Mouse (Mus musculus) neural tube, embryonic 15.5 days (tissue): ENCODE data around the gene Sowaha. TPM values are rescaled to one million over a fixed set of nuclear protein-coding genes. Genes with fewer than 3 reads are reported as not detected.

Source experiments
- ATAC-seq: fragments of 200-750 bp; cut with Nextera tagmentation; 2 replicates; pipeline ENCODE4 v1.8.0; 2017; ENCODE audit warnings: mild to moderate bottlenecking, moderate TSS enrichment, moderate library complexity; ENCODE audit not compliant: low FRiP score
- H3K27ac ChIP-seq: fragments of 300-500 bp; sonication (generic); replicated peaks from 2 replicates; pipeline ENCODE4 v1.5.1; 2015; ENCODE audit warnings: mild to moderate bottlenecking, inconsistent platforms
- H3K27me3 ChIP-seq: fragments of 300-500 bp; sonication (generic); replicated peaks from 2 replicates; pipeline ENCODE4 v1.6.1; 2015; ENCODE audit warnings: inconsistent platforms
- H3K36me3 ChIP-seq: fragments of 300-500 bp; sonication (generic); 2 replicates; pipeline ENCODE4 v1.6.1; 2015; ENCODE audit warnings: inconsistent platforms
- H3K4me1 ChIP-seq: fragments of 300-500 bp; sonication (generic); 2 replicates; pipeline ENCODE4 v1.6.1; 2015; ENCODE audit warnings: inconsistent platforms
- H3K4me2 ChIP-seq: fragments of 300-500 bp; sonication (generic); 2 replicates; pipeline ENCODE4 v1.6.1; 2015; ENCODE audit warnings: inconsistent platforms, mild to moderate bottlenecking, moderate library complexity
- H3K4me3 ChIP-seq: fragments of 300-500 bp; sonication (generic); replicated peaks from 2 replicates; pipeline ENCODE4 v1.5.1; 2015; ENCODE audit warnings: mild to moderate bottlenecking, inconsistent platforms
- H3K9ac ChIP-seq: fragments of 300-500 bp; sonication (generic); replicated peaks from 2 replicates; pipeline ENCODE4 v1.6.1; 2015; ENCODE audit warnings: mild to moderate bottlenecking, inconsistent platforms
- H3K9me3 ChIP-seq: fragments of 300-500 bp; sonication (generic); replicated peaks from 2 replicates; pipeline ENCODE4 v1.6.1; 2016; ENCODE audit warnings: inconsistent platforms
- WGBS: fragments of 180-500 bp; shearing (Covaris S2); methylation state at CpG from one replicate; pipeline ENCODE4 v1.1.7; 2015; ENCODE audit warnings: mixed read lengths; 5-methylcytosine and 5-hydroxymethylcytosine counted together
- polyA plus RNA-seq: library from polyadenylated mRNA; unstranded; fragments of >200 nt; fragmentation: Nextera tagmentation; extraction: Ambion mirVana; gene quantifications from 2 replicates; pipeline ENCODE4 v1.2.1, GENCODE M21; 2015

Gene Sowaha
- polyA plus RNA-seq: 1.4 and 1.6 TPM in 2 replicates

DNA sequence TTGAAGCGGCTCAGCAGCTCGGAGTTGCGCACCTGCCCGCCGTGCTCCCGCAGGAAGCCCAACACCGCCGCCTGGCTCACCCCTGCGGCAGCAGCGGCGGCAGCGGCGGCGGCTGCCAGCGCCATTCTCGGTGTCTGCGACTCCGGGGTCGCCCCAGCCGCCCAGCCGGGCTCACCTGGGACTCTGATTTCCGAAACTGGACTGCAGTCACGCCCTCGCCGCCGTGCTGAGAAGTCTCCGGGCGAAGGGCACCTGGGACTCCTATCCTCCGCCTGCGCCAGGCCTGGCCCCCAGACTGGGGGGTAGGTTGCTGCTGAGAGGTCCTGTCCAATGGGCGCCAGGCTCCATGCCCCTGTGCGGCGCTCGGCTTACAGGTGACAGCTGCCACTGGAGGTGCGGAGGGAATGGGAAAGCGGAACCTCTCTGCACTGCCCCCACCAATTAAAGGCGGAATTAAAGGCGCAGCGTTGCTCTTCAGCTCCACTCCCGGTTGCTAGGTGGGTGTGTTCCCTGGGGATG is at the start of gene Sowaha, which contains the start of gene Gm9945:
Sowaha (minus strand) TSS at position 492 of the 519 bp plus-strand sequence.
Gm9945 (plus strand) TSS at position 384 of the 519 bp plus-strand sequence.
- Histone ChIP-seq H3K36me3 (no peaks in the 10 kb centered on the region), H3K27ac (no peak within 1 kb of the TSS), H3K4me1 (peaks cover 27% of the 10 kb centered on the region), H3K4me3 (peak within 1 kb of the TSS; percentile 53), H3K9ac (peak within 1 kb of the TSS; percentile 43), H3K4me2 (peak within 1 kb of the TSS; percentile 83), H3K27me3 (peaks cover 52% of the 10 kb centered on the region), H3K9me3 (no peaks in the 10 kb centered on the region)
- peak; percentile 78 for ATAC-seq
- 2% methylated on average over 39 of the region's 40 CpGs for WGBS

DNA sequence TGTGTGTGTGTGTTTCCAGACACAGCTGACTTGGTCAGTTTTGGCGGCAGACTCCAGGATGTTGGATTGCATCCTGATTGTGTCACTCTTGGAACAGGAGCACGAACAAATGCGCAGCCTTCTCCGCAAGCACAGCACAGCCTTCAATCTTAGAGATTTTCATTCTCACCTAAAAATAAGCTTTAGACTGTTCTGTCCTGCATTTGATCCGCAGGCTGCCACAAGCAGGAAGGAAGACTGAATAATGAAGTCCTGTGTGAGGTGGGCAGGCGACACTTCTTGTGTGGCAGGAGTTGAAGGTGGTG is 49.1 kb upstream of the Sowaha start:
- ATAC-seq: no peak
- Histone ChIP-seq H3K9me3 (no peaks in the 10 kb centered on the region), H3K27me3 (no peaks in the 10 kb centered on the region), H3K36me3 (peaks cover 8% of the 10 kb centered on the region), H3K4me3 (no peak overlapping the region), H3K4me1 (peaks cover 19% of the 10 kb centered on the region), H3K27ac (no peak overlapping the region), H3K9ac (no peak overlapping the region), H3K4me2 (no peak overlapping the region)
- 62% methylated on average over 6 of the region's 6 CpGs for WGBS

DNA sequence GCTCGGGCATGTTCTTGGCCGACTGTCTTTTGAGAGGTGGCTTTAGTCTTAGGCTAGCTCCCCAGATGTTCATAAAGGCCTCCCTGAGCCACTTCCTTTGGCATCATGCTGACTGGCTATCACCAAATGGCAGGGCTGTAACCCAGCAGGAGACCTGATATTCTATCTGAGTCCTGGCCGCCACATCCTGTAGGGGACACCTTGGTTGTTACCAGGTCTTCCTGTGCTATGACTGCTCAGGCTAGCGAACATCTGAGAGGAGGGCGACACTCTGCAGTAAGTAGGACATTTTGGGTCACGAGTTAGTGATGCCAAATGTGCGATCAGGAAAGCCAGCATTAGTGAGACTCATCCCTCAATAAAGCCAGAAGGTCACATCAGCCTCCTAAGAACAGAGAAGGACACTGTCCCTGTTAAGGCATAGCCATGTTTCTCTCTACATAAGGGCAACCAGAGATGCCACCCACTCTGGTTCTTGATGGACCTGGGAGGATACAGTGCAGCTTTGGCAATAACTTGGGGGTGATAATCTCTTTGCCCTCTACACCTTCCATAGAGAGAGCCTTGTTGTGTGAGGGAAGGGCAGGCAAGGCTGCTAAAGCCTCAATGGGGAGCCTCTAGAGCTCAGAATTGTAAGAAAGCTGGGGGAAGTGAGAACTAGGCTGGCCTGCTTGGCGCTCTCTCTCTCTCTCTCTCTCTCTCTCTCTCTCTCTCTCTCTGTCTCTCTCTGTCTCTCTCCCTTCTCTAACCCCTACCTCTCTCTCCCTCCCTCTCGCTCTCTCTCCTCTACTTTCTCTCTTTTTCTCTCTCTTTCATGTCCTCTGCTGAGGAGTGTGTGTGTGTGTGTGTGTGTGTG is 48.6 kb upstream of the Sowaha start:
- no peak overlapping the region for H3K9ac ChIP-seq
- WGBS: 74% methylated on average over 9 of the region's 9 CpGs
- no peaks in the 10 kb centered on the region for H3K9me3 ChIP-seq
- peaks cover 23% of the 10 kb centered on the region for H3K4me1 ChIP-seq
- no peak overlapping the region for H3K4me2 ChIP-seq
- no peaks in the 10 kb centered on the region for H3K27me3 ChIP-seq
- peaks cover 3% of the 10 kb centered on the region for H3K36me3 ChIP-seq
- no peak overlapping the region for H3K4me3 ChIP-seq
- H3K27ac ChIP-seq: no peak overlapping the region
- no peak for ATAC-seq

DNA sequence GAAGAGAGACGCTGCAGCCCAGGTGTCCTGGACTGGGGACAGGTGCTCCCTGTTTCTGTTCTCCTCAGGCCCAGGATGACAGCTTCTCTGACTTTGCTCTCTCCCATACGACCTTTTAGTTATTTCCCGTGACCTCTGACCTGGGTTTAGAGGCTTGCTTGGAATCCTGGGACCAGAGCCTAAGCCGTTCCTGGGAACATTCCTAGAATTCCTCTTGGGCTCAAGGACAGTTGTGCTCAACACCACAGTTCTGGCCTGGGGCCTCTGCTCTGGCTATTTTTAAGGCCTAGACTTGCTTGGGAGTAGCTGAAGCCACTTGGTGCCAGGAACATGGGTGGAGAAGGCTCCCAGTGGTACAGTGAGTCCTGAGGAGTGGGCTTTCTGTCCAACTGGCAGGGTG is 45.4 kb upstream of the Sowaha start:
- Histone ChIP-seq H3K27ac (no peak overlapping the region), H3K9me3 (no peaks in the 10 kb centered on the region), H3K4me2 (no peak overlapping the region), H3K27me3 (no peaks in the 10 kb centered on the region), H3K9ac (no peak overlapping the region), H3K36me3 (no peaks in the 10 kb centered on the region), H3K4me3 (no peak overlapping the region), H3K4me1 (peaks cover 52% of the 10 kb centered on the region)
- ATAC-seq: no peak
- WGBS: 65% methylated on average over 4 of the region's 4 CpGs

DNA sequence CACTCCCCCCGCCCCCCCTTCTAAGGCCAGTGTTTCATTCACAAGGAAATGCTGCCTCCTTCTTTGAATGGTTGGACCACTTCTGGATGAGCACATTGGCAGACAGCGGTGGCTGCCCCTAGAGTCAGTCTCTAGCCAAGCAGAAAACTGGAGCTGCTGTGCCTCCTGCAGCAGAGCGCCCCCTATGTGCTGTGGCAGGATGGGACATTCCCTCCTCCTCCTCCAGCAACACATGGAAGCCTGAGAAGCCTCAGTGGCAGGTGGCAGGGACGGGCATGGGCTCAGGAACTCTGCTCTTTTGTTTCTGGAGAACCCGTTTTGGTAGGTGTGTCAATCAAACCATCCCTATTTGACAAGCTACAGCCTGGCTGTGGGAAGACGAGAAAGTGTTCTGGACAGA is 44.8 kb upstream of the Sowaha start:
- 82% methylated on average over 6 of the region's 6 CpGs for WGBS
- Histone ChIP-seq H3K4me1 (peaks cover 57% of the 10 kb centered on the region), H3K4me2 (no peak overlapping the region), H3K36me3 (no peaks in the 10 kb centered on the region), H3K4me3 (no peak overlapping the region), H3K9ac (no peak overlapping the region), H3K9me3 (no peaks in the 10 kb centered on the region), H3K27ac (no peak overlapping the region), H3K27me3 (no peaks in the 10 kb centered on the region)
- ATAC-seq: no peak

DNA sequence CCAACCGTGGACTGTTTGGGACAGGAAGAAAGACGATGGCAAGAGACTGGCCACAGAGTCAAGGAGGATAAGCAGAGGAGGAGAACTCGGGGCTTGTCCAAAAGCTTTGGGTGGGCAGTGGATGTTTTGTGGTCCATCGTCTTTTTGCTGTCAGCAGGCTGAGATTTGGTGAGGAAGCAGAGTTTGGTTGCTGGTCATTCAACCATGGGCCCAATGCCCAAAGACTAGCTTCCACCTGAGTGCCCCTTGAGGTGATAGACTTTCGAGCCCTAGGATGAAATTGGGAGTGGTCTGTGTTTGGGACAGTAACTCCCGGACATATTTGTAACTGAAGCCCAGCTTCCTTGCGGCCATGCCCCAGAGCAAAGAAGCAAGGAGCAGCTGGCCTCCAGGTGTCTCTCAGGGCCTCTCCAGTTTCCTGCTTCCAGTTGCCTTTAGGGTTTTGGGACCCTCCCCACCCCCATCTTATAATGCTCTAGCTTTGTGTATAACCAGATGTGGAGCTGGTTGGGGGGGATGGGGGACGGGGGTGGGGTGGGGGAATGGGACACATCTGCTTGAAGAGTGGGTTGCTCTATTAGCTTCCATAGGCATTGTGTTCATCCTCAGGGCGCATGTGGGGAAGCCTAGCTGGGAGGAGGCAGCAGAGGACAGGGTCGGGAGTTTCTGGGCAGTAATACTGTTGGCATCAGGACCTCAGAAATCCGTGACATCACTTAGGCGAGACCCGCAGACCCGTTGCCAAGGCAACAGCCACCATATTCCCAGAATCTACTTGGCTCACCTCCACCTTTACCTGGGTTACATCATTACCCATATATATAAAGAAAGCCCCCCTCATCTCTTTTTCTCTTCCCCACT is 43.7 kb upstream of the Sowaha start:
- H3K4me2 ChIP-seq: no peak overlapping the region
- no peak overlapping the region for H3K27ac ChIP-seq
- H3K9ac ChIP-seq: no peak overlapping the region
- H3K27me3 ChIP-seq: no peaks in the 10 kb centered on the region
- peaks cover 55% of the 10 kb centered on the region for H3K4me1 ChIP-seq
- 83% methylated on average over 14 of the region's 14 CpGs for WGBS
- no peaks in the 10 kb centered on the region for H3K9me3 ChIP-seq
- no peak for ATAC-seq
- no peak overlapping the region for H3K4me3 ChIP-seq
- no peaks in the 10 kb centered on the region for H3K36me3 ChIP-seq

DNA sequence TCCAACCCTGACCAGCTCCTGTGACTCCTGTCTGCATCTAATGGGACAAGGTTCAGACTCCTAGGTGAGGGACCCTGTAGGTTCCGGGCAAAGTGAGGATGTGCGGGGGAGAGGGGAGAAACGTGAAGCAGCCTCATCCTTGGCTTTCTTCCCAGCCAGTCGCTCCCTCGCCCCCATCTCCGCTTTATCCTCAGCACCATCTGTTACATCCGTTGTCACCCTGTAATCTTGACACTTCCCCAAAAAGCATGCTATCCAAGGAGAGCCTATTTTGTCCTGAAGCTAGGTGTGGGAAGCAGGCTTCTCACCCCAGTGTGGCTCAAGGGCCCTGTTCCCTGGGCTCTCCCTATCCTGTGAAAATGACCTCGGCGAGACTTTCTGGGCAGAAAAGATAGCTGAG is 42.9 kb upstream of the Sowaha start:
- no peaks in the 10 kb centered on the region for H3K27me3 ChIP-seq
- no peaks in the 10 kb centered on the region for H3K36me3 ChIP-seq
- no peak overlapping the region for H3K4me3 ChIP-seq
- 66% methylated on average over 9 of the region's 9 CpGs for WGBS
- no peak overlapping the region for H3K27ac ChIP-seq
- no peak overlapping the region for H3K9ac ChIP-seq
- H3K9me3 ChIP-seq: no peaks in the 10 kb centered on the region
- no peak overlapping the region for H3K4me2 ChIP-seq
- peaks cover 47% of the 10 kb centered on the region for H3K4me1 ChIP-seq
- ATAC-seq: no peak

DNA sequence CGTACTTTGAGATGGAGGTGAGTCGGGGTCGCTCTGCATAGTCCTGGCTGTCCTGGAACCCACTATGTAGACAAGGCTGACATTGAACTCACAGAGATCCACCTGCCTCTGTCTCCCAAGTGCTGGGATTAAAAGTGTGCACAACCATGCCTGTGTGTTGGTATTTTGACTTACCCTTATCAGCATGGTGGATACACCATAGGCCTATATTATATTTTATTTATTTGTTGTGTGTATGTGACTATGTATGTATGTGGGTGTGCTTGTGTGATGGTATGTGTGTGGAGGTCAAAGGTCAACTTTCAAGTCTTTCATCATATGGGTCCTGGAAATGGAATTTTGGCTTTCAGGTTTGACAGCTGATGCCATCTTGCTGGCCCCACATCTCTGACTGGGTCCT is 42.3 kb upstream of the Sowaha start:
- Histone ChIP-seq H3K4me2 (no peak overlapping the region), H3K27me3 (no peaks in the 10 kb centered on the region), H3K36me3 (no peaks in the 10 kb centered on the region), H3K9ac (no peak overlapping the region), H3K4me3 (no peak overlapping the region), H3K4me1 (peaks cover 45% of the 10 kb centered on the region), H3K9me3 (no peaks in the 10 kb centered on the region), H3K27ac (no peak overlapping the region)
- no peak for ATAC-seq
- 91% methylated on average over 3 of the region's 3 CpGs for WGBS

DNA sequence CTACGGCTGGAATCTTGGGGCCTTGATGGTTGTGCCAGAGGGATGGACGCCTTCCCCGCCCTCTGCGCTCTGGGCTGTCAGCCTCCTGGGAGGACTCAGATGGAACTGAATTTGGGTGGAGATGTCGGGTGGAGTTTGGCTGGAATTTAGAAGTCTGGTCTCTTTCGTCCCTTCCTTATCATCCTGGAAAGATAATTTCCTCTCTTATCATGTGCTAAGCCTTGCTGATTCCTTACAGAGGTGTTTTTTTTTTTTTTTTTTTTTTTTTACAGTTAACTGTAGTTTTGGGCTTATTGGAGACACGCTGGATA is 41.7 kb upstream of the Sowaha start:
- H3K4me2 ChIP-seq: peak overlapping the region; percentile 87
- peaks cover 45% of the 10 kb centered on the region for H3K4me1 ChIP-seq
- peak overlapping the region; percentile 78; the same call in 1 of the 2 replicates for H3K4me3 ChIP-seq
- WGBS: 84% methylated on average over 7 of the region's 7 CpGs
- no peak overlapping the region for H3K27ac ChIP-seq
- no peaks in the 10 kb centered on the region for H3K27me3 ChIP-seq
- no peak for ATAC-seq
- H3K9me3 ChIP-seq: no peaks in the 10 kb centered on the region
- no peaks in the 10 kb centered on the region for H3K36me3 ChIP-seq
- no peak overlapping the region for H3K9ac ChIP-seq

DNA sequence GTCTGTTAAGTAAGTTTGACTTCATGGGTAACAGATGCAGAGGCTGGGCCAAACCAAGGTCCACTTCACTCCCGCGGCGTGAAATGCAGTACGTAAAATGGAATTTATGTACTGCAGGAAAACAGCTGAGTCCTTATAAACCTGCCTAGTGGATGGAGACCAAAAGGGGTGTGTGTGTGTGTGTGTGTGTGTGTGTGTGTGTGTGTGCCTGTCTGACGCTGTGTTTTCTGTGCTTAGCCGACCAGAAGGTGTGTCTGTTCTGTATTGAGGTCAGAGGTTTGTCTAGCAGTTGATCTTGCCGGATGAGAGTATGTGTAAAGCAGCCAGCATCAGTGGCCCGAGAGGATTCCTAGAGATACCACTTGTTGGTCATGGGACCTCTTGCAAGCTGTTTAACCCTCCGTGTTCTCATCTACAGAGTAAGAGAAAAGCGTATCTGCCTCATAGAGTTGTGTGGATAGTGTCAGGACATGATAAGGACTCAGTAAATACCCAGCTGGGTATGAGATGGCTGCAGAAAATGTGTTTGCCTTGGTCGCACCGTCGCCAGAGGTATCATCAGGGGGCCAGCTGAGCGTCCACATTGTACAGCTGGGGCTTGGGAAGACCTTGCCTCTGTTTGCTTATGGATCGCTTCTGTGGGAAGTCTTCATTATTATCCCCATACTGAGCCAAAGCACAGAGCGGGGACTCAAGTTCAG is 41.2 kb upstream of the Sowaha start:
- Histone ChIP-seq H3K4me2 (peak overlapping the region; percentile 87), H3K9me3 (no peaks in the 10 kb centered on the region), H3K9ac (peak overlapping the region; percentile 88; the same call in 1 of the 2 replicates), H3K4me1 (peaks cover 45% of the 10 kb centered on the region), H3K36me3 (no peaks in the 10 kb centered on the region), H3K4me3 (peak overlapping the region; percentile 78), H3K27me3 (no peaks in the 10 kb centered on the region), H3K27ac (peak overlapping the region; percentile 81)
- ATAC-seq: no peak
- WGBS: 36% methylated on average over 16 of the region's 16 CpGs

DNA sequence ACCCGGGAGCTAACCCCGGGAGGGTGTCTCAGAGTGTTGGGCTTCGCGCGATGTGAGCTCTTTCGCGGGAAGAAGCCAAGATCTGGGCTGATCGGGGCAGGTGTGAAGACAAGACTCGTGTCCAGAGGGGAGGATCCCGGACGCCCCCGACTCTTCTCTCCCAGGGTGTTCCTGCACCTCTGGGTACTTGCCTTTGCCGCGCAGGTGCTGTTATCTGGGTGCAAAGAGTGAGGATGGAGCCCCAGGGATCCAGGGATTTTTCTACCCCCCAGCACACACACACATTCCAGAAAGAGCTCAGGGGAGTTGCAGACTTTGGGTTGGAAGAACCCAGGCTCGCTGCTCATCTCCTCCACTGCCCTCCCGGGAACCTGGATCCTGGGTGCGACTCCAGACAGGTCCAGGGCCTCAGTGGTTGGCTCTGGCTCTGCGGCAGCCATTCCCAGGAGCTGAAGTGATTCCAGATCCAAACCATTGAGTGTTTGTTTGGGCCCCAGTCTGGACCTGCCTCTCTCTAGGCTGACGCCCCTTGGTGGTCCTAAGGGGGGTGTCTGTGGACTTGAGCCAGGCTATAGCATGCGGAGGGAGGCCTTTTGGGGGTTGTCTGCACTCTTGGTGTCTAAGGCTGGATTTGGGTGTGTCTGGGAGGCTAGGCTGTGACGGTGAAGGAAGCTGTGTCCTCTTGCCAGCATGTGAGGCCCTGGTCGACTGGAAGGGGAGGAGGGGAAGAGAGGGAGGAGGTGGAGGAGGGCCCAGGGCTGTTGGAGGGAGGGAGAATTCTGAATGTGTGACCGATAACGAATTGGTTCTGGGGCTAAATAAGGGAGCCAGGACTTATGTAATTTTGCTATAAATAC is 40.3 kb upstream of the Sowaha start:
- Histone ChIP-seq H3K9ac (peak overlapping the region; percentile 88), H3K9me3 (no peaks in the 10 kb centered on the region), H3K27me3 (no peaks in the 10 kb centered on the region), H3K4me1 (peaks cover 45% of the 10 kb centered on the region), H3K4me3 (peak overlapping the region; percentile 78), H3K27ac (peak overlapping the region; percentile 81), H3K36me3 (no peaks in the 10 kb centered on the region), H3K4me2 (peak overlapping the region; percentile 87)
- WGBS: 3% methylated on average over 24 of the region's 24 CpGs
- ATAC-seq: peak; percentile 56
